Mouse (Mus musculus): ENCODE measurements at regions not wholly inside any gene's neighbourhood (a gene's known extent, or its start where the extent isn't known, plus 50 kb on each side); places are given as distances from the start of the nearest gene placed in this dataset.

- ATAC-seq (replicated peaks; ENCODE audit: low FRiP score, low TSS enrichment, poor library complexity, severe bottlenecking), result no peak
These were observed 118.4 kb downstream of the Cryba4 start for GRCm38 (mm10) chr5:112133688-112134573.

DNA sequence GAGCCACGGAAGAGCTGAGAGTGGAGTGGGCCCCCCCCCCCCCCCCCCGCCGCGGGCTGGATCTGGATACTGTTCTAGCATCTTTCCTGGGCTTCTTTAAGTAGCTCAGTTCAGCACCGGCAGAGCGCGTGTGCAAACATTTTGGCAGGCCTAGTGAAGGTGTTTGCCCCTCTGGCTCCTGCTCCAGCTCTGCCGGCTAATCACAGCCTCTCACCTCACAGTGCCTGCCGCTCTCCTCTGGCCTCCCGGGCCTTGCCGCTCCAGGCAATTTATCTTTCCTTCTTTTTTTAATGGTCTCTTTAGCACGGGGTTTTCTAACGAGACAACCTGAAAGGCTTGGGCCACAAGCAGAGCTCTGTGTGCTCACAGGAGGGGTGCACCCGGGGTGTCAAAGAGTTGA, 115.7 kb downstream of the Cryba4 start:
- no peak for ATAC-seq (replicated peaks; ENCODE audit: low FRiP score, low TSS enrichment, poor library complexity, severe bottlenecking)

GRCm38 (mm10) chr5:112138246-112138645, 114.1 kb downstream of the Cryba4 start:
- ATAC-seq (replicated peaks; ENCODE audit: low FRiP score, low TSS enrichment, poor library complexity, severe bottlenecking), result no peak

DNA sequence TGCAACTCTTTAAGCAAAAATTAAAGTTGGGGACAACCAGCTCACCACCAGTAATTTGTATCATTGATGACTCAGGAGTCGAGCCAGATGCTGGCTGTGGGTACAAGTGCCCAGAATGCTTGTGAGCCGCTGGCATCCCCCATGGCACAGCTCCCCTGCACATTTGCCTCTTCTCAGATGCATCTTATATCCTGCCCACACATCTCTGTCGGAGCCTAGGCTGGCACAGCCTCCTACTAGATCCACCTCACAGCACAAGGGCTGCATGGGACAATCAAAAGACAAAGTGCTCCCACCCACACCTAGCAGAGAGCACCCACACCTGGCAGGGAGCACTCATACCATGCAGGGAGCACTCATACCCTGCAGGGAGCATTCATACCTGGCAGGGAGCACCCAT, 109.6 kb downstream of the Cryba4 start:
- ATAC-seq (replicated peaks; ENCODE audit: low FRiP score, low TSS enrichment, poor library complexity, severe bottlenecking), result no peak

DNA sequence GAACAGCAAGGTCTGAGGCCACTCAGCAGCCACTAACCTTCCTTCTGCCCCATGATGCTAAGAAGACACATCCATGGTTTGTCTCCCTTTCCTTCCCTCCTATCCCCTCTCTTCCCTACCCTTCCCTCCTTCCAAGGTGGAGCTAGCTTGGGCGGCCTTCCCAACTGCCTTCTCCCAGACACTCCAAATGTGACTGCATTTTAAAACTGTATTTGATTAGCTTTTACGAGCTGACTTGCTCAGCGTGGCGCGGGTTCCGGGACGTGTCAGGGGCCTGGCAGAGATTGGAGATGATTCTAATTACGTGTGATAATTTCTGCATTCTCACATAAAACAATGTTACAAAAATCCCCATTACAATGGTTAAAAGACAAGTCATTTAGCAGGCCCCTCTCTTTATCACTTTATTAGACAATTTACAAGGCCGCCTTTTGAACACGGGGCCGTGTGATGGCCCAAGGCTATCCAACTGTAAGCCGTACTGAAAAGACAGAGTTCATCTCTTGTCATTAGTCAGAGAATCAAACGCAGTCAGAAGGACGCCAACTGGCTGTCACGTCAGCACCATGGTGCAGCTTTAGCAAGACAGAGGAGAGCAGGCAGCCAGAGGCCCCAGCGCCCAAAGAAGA, 108.2 kb downstream of the Cryba4 start:
- no peak for ATAC-seq (replicated peaks; ENCODE audit: low FRiP score, low TSS enrichment, poor library complexity, severe bottlenecking)

DNA sequence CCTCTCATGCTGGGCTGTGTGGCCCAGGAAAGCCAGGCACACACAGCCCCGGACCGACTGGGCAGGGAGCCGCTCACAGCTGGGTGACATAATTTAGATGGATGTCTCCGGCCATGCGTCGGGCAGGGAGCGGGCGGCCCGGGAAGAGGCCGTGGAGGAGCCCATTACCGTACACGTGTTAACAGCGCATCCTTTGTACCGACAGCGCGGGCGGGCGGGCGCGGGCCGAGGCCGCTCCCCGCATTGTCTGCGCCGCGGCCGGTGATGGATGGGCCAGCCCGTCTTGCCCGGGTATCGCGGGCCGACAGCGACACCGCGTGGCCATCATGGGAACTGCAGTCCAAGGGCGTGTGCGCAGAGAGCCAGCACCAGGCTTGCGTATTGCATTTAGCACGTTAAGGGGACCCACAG, 98.6 kb downstream of the Cryba4 start:
- peak; percentile 86 for ATAC-seq (replicated peaks; ENCODE audit: low FRiP score, low TSS enrichment, poor library complexity, severe bottlenecking)

DNA sequence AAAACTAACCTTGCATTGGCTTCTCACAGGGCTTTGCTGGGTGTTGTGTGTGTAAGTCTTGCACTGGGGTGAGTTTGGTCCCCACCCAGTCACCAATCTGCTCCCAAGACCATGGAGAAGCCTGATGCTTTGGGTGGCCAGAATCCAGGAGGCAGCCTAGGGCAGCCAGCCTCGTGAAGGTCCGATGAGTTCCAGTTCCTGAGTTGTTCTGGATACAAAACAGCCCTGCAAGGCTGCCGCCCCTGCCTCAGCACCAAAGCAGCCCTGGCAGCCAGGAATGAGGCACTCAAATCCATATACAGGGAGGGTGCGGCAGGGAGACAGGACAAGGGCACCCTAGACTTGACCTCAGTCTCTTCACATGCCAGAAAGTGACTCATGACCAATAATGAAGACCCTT, 97.7 kb downstream of the Cryba4 start:
- no peak for ATAC-seq (replicated peaks; ENCODE audit: low FRiP score, low TSS enrichment, poor library complexity, severe bottlenecking)

GRCm38 (mm10) chr5:112155051-112155450, 97.3 kb downstream of the Cryba4 start:
- ATAC-seq (replicated peaks; ENCODE audit: low FRiP score, low TSS enrichment, poor library complexity, severe bottlenecking), result no peak

- ATAC-seq (replicated peaks; ENCODE audit: low FRiP score, low TSS enrichment, poor library complexity, severe bottlenecking), result no peak
These were observed 96.3 kb downstream of the Cryba4 start for GRCm38 (mm10) chr5:112156005-112156404.

DNA sequence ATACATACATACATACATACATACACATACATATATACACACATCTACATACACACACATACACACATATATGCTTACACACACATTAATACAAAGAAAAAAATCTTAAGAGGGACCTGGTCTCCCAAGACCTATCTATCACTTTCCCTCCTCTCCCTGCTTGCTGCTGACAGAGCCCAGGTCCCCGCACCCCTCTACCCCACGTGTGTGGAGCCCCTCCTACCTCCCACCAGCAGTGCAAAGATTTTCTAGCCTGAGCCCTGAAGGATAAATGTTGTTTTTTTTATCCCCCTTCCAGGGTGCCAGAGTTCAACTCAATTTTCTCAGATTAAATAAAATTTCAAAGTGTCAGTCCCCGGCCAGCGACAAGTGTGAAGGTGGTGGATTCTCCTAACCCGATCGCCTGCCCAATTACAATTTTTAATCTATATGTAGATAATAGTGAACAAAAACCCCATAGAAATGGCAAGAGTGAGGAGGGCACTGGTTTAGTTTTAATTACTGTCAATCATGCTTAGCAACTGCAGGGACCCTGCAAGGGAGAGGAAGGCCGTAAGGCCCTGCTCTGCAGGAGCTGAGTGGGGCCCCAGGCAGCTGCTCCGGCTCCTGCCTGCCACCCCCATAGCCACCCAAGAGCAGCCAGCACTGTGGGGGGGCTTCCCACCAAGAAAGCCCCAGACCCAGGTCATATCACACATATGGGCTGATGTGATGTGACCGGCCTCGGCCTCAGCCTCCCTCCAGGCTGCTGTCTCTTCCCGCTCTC, 85.7 kb downstream of the Cryba4 start:
- no peak for ATAC-seq (replicated peaks; ENCODE audit: low FRiP score, low TSS enrichment, poor library complexity, severe bottlenecking)

GRCm38 (mm10) chr5:112167790-112168189, 84.5 kb downstream of the Cryba4 start:
- ATAC-seq (replicated peaks; ENCODE audit: low FRiP score, low TSS enrichment, poor library complexity, severe bottlenecking), result no peak

- no peak for ATAC-seq (replicated peaks; ENCODE audit: low FRiP score, low TSS enrichment, poor library complexity, severe bottlenecking)
These were observed 81.0 kb downstream of the Cryba4 start for GRCm38 (mm10) chr5:112171325-112171724.

DNA sequence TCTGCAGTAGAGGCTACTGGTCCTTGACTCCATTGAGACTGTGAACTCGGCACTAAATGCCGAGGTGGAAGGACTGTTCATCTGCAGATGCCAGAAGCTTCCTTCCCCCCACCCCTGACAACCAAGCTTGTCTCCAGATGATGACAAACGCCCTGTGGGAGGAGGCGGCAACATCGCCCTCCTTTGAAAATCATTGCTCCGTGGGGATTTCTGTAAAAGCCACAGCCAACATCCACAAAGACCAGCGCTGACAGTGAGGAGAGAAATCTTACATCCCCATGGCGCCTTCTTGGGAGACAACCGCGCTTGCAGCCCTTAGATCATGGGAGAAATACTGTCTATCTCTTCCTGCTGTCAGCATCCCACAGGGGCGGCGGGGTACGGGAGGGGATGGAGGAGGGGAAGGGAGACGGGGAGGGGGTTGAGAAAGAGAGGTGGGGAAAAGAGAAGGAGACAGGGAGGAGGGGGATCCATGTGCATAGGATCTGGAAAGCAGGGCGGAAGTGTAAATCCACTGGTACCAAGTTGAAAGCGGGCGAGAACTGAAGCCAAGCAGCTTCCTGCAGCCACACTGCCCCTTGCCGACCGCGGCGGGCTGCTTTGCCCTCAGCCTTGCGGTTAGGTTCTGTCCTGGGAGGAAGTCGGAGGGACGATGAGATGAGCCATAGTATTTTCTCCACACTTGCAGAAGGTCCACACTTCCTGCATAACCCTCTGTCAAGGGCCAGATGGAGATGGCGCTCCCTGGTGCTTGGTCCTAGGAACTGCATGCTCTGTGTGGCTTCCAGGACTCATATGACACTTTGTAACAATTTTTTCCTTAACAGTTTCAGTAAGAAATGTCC, 72.9 kb downstream of the Cryba4 start:
- ATAC-seq (replicated peaks; ENCODE audit: low FRiP score, low TSS enrichment, poor library complexity, severe bottlenecking), result peak; percentile 24; the same call in 1 of the 2 replicates

GRCm38 (mm10) chr5:112182775-112183174, 69.5 kb downstream of the Cryba4 start:
- peak; percentile 39; the same call in 1 of the 2 replicates for ATAC-seq (replicated peaks; ENCODE audit: low FRiP score, low TSS enrichment, poor library complexity, severe bottlenecking)

GRCm38 (mm10) chr5:112195667-112196066, 56.7 kb downstream of the Cryba4 start:
- ATAC-seq (replicated peaks; ENCODE audit: low FRiP score, low TSS enrichment, poor library complexity, severe bottlenecking), result no peak
